Mouse (Mus musculus) fibroblast of lung, adult 2 months (primary cell): ENCODE data around the gene Zbtb16.

Source experiments
- DNase-seq: peaks from one replicate; pipeline ENCODE4 v3.0.0-alpha.2; 2011; ENCODE audit warnings: low read depth

The Zbtb16 gene

GRCm38 (mm10) chr9:48645648-48646126 lies 190.3 kb downstream of the Zbtb16 start:
- no peak for DNase-seq

GRCm38 (mm10) chr9:48644926-48645647 lies 190.9 kb downstream of the Zbtb16 start:
- DNase-seq: peak; percentile 3

- DNase-seq: no peak
Measured at GRCm38 (mm10) chr9:48644376-48644775, 191.6 kb downstream of the Zbtb16 start.

GRCm38 (mm10) chr9:48641636-48642035 lies 194.4 kb downstream of the Zbtb16 start:
- no peak for DNase-seq

GRCm38 (mm10) chr9:48640881-48641280 lies 195.1 kb downstream of the Zbtb16 start:
- DNase-seq: no peak

- no peak for DNase-seq
Measured at GRCm38 (mm10) chr9:48638176-48638803, 197.7 kb downstream of the Zbtb16 start.

GRCm38 (mm10) chr9:48637161-48637560 lies 198.9 kb downstream of the Zbtb16 start:
- no peak for DNase-seq

GRCm38 (mm10) chr9:48635576-48636350 lies 200.3 kb downstream of the Zbtb16 start:
- no peak for DNase-seq

- DNase-seq: no peak
Measured at GRCm38 (mm10) chr9:48633147-48633546, 202.9 kb downstream of the Zbtb16 start.

- DNase-seq: no peak
Measured at GRCm38 (mm10) chr9:48619268-48619667, 216.8 kb downstream of the Zbtb16 start.

- DNase-seq: peak; percentile 82
Measured at GRCm38 (mm10) chr9:48618589-48618988, 217.4 kb downstream of the Zbtb16 start.

GRCm38 (mm10) chr9:48618111-48618510 lies 217.9 kb downstream of the Zbtb16 start:
- DNase-seq: peak; percentile 96

GRCm38 (mm10) chr9:48617511-48618010 lies 218.5 kb downstream of the Zbtb16 start:
- no peak for DNase-seq

- DNase-seq: no peak
Measured at GRCm38 (mm10) chr9:48613221-48613620, 222.8 kb downstream of the Zbtb16 start.

GRCm38 (mm10) chr9:48612542-48612941 lies 223.5 kb downstream of the Zbtb16 start:
- no peak for DNase-seq

- no peak for DNase-seq
Measured at GRCm38 (mm10) chr9:48611032-48611431, 225.0 kb downstream of the Zbtb16 start.

GRCm38 (mm10) chr9:48609734-48610133 lies 226.3 kb downstream of the Zbtb16 start:
- DNase-seq: no peak

- DNase-seq: no peak
Measured at GRCm38 (mm10) chr9:48607417-48607816, 228.6 kb downstream of the Zbtb16 start.

GRCm38 (mm10) chr9:48606171-48606570 lies 229.9 kb downstream of the Zbtb16 start:
- DNase-seq: peak; percentile 73

GRCm38 (mm10) chr9:48605697-48606096 lies 230.3 kb downstream of the Zbtb16 start:
- no peak for DNase-seq

GRCm38 (mm10) chr9:48604939-48605598 lies 231.0 kb downstream of the Zbtb16 start, which contains the start of gene Nnmt:
Nnmt (minus strand) TSS chr9:48605153.
- DNase-seq: no peak
